Mouse (Mus musculus) limb, embryonic 13.5 days (tissue): Measurements from ENCODE around the gene Coro2b. TPM values are rescaled to one million over a fixed set of nuclear protein-coding genes. Genes with fewer than 3 reads are reported as not detected.
A peak's percentile ranks its signal among the peaks of the same experiment; 100 is the strongest.

ENCODE experiments used
- ATAC-seq: fragments of 200-750 bp; cut with Nextera tagmentation; 2 replicates; pipeline ENCODE4 v1.8.0; 2017; ENCODE audit warnings: low read depth, moderate number of reproducible peaks, moderate TSS enrichment; ENCODE audit not compliant: low FRiP score
- H3K27ac ChIP-seq: fragments of 300-500 bp; sonication (generic); 2 replicates; pipeline ENCODE4 v1.5.1; 2015; ENCODE audit warnings: inconsistent platforms, mild to moderate bottlenecking, moderate library complexity
- H3K27me3 ChIP-seq: fragments of 300-500 bp; sonication (generic); 2 replicates; pipeline ENCODE4 v1.6.1; 2015; ENCODE audit warnings: mild to moderate bottlenecking, inconsistent platforms
- H3K36me3 ChIP-seq: fragments of 300-500 bp; sonication (generic); 2 replicates; pipeline ENCODE4 v1.6.1; 2015; ENCODE audit warnings: inconsistent platforms, mild to moderate bottlenecking, moderate library complexity
- H3K4me1 ChIP-seq: fragments of 300-500 bp; sonication (generic); 2 replicates; pipeline ENCODE4 v1.6.1; 2015; ENCODE audit warnings: inconsistent platforms
- H3K4me2 ChIP-seq: fragments of 300-500 bp; sonication (generic); replicated peaks from 2 replicates; pipeline ENCODE4 v1.6.1; 2015; ENCODE audit warnings: inconsistent platforms, mild to moderate bottlenecking, moderate library complexity
- H3K4me3 ChIP-seq: fragments of 300-500 bp; sonication (generic); 2 replicates; pipeline ENCODE4 v1.5.1; 2015; ENCODE audit warnings: moderate library complexity, mild to moderate bottlenecking, inconsistent platforms
- H3K9ac ChIP-seq: fragments of 300-500 bp; sonication (generic); 2 replicates; pipeline ENCODE4 v1.6.1; 2015; ENCODE audit warnings: mild to moderate bottlenecking, inconsistent platforms
- H3K9me3 ChIP-seq: fragments of 300-500 bp; sonication (generic); 2 replicates; pipeline ENCODE4 v1.6.1; 2016; ENCODE audit warnings: inconsistent platforms
- WGBS: fragments of 180-500 bp; shearing (Covaris S2); methylation state at CpG from one replicate; pipeline ENCODE4 v1.1.7; 2015; 5-methylcytosine and 5-hydroxymethylcytosine counted together
- polyA plus RNA-seq: library from polyadenylated mRNA; unstranded; fragments of >200 nt; fragmentation: Nextera tagmentation; extraction: Ambion mirVana; gene quantifications from 2 replicates; pipeline ENCODE4 v1.2.1, GENCODE M21; 2015

The Coro2b gene
- polyA plus RNA-seq, 1 experiment from 2014 or later, result 8.5 TPM

- 0 out of 2 replicates have a peak overlapping the region, but pooled peaks have one; percentile 2 for H3K27ac ChIP-seq
- WGBS, result 82% methylated on average over 11 of the region's 11 CpGs
- no peak overlapping the region for H3K4me3 ChIP-seq
- no peaks in the 10 kb centered on the region for H3K36me3 ChIP-seq
- no peak for ATAC-seq
- H3K9ac ChIP-seq, result no peak overlapping the region
- H3K4me2 ChIP-seq, result no peak overlapping the region
- H3K9me3 ChIP-seq, result no peaks in the 10 kb centered on the region
- peaks cover 12% of the 10 kb centered on the region for H3K4me1 ChIP-seq
- no peaks in the 10 kb centered on the region for H3K27me3 ChIP-seq
Measured at GRCm38 (mm10) chr9:62506467-62507067, 30.3 kb downstream of the Coro2b start.

GRCm38 (mm10) chr9:62504129-62504528 is 32.7 kb downstream of the Coro2b start:
- Histone ChIP-seq H3K9ac (no peak overlapping the region), H3K4me3 (no peak overlapping the region), H3K9me3 (no peaks in the 10 kb centered on the region), H3K36me3 (no peaks in the 10 kb centered on the region), H3K4me2 (no peak overlapping the region), H3K4me1 (0 out of 2 replicates have a peak, but pooled peaks cover 3% of the 10 kb centered on the region), H3K27ac (no peak overlapping the region), H3K27me3 (no peaks in the 10 kb centered on the region)
- ATAC-seq, result no peak
- WGBS, result 73% methylated on average over 7 of the region's 7 CpGs

- H3K4me1 ChIP-seq, result peaks cover 5% of the 10 kb centered on the region
- no peaks in the 10 kb centered on the region for H3K27me3 ChIP-seq
- ATAC-seq, result no peak
- no peaks in the 10 kb centered on the region for H3K36me3 ChIP-seq
- H3K9ac ChIP-seq, result no peak overlapping the region
- H3K4me3 ChIP-seq, result no peak overlapping the region
- H3K9me3 ChIP-seq, result no peaks in the 10 kb centered on the region
- 79% methylated on average over 2 of the region's 2 CpGs for WGBS
- no peak overlapping the region for H3K27ac ChIP-seq
- no peak overlapping the region for H3K4me2 ChIP-seq
Measured at GRCm38 (mm10) chr9:62502361-62502760, 34.5 kb downstream of the Coro2b start.

GRCm38 (mm10) chr9:62501566-62501965 is 35.3 kb downstream of the Coro2b start:
- Histone ChIP-seq H3K27me3 (no peaks in the 10 kb centered on the region), H3K9me3 (no peaks in the 10 kb centered on the region), H3K4me3 (no peak overlapping the region), H3K9ac (no peak overlapping the region), H3K4me1 (peaks cover 7% of the 10 kb centered on the region), H3K4me2 (no peak overlapping the region), H3K36me3 (no peaks in the 10 kb centered on the region), H3K27ac (no peak overlapping the region)
- WGBS, result 89% methylated on average over 3 of the region's 3 CpGs
- ATAC-seq, result no peak

GRCm38 (mm10) chr9:62500007-62500406 is 36.8 kb downstream of the Coro2b start:
- H3K36me3 ChIP-seq, result no peaks in the 10 kb centered on the region
- H3K4me3 ChIP-seq, result no peak overlapping the region
- 76% methylated on average over 4 of the region's 4 CpGs for WGBS
- ATAC-seq, result no peak
- no peak overlapping the region for H3K27ac ChIP-seq
- no peaks in the 10 kb centered on the region for H3K27me3 ChIP-seq
- peaks cover 7% of the 10 kb centered on the region for H3K4me1 ChIP-seq
- no peak overlapping the region for H3K4me2 ChIP-seq
- H3K9ac ChIP-seq, result no peak overlapping the region
- H3K9me3 ChIP-seq, result no peaks in the 10 kb centered on the region

GRCm38 (mm10) chr9:62498945-62499344 is 37.9 kb downstream of the Coro2b start:
- Histone ChIP-seq H3K27me3 (no peaks in the 10 kb centered on the region), H3K36me3 (no peaks in the 10 kb centered on the region), H3K4me1 (peaks cover 7% of the 10 kb centered on the region), H3K9ac (no peak overlapping the region), H3K4me3 (no peak overlapping the region), H3K27ac (no peak overlapping the region), H3K4me2 (no peak overlapping the region), H3K9me3 (no peaks in the 10 kb centered on the region)
- no peak for ATAC-seq
- WGBS, result 88% methylated on average over 6 of the region's 6 CpGs

GRCm38 (mm10) chr9:62497135-62498092 is 39.4 kb downstream of the Coro2b start:
- Histone ChIP-seq H3K9me3 (no peaks in the 10 kb centered on the region), H3K9ac (no peak overlapping the region), H3K27ac (no peak overlapping the region), H3K4me1 (peaks cover 7% of the 10 kb centered on the region), H3K4me3 (no peak overlapping the region), H3K36me3 (no peaks in the 10 kb centered on the region), H3K4me2 (no peak overlapping the region), H3K27me3 (no peaks in the 10 kb centered on the region)
- ATAC-seq, result no peak
- WGBS, result 55% methylated on average over 18 of the region's 18 CpGs

- 73% methylated on average over 6 of the region's 6 CpGs for WGBS
- Histone ChIP-seq H3K9ac (no peak overlapping the region), H3K4me2 (no peak overlapping the region), H3K4me1 (peaks cover 4% of the 10 kb centered on the region), H3K27ac (no peak overlapping the region), H3K4me3 (no peak overlapping the region), H3K9me3 (no peaks in the 10 kb centered on the region), H3K27me3 (no peaks in the 10 kb centered on the region), H3K36me3 (no peaks in the 10 kb centered on the region)
- no peak for ATAC-seq
Measured at GRCm38 (mm10) chr9:62492306-62492990, 44.4 kb downstream of the Coro2b start.

GRCm38 (mm10) chr9:62491611-62492010 is 45.2 kb downstream of the Coro2b start:
- ATAC-seq, result no peak

GRCm38 (mm10) chr9:62491104-62491503 is 45.7 kb downstream of the Coro2b start:
- WGBS, result 61% methylated on average over 3 of the region's 3 CpGs
- ATAC-seq, result no peak

More at GRCm38 (mm10) chr9:62491611-62492010, 45.2 kb downstream of the Coro2b start:
- Histone ChIP-seq H3K27me3 (no peaks in the 10 kb centered on the region), H3K27ac (no peak overlapping the region), H3K9ac (no peak overlapping the region), H3K36me3 (no peaks in the 10 kb centered on the region), H3K4me3 (no peak overlapping the region), H3K9me3 (no peaks in the 10 kb centered on the region), H3K4me1 (no peaks in the 10 kb centered on the region), H3K4me2 (no peak overlapping the region)
- 86% methylated on average over 5 of the region's 5 CpGs for WGBS

GRCm38 (mm10) chr9:62484107-62484506 is 52.7 kb downstream of the Coro2b start:
- Histone ChIP-seq H3K27ac (no peak overlapping the region), H3K4me2 (no peak overlapping the region), H3K4me1 (0 out of 2 replicates have a peak, but pooled peaks cover 2% of the 10 kb centered on the region), H3K9me3 (no peaks in the 10 kb centered on the region), H3K36me3 (no peaks in the 10 kb centered on the region), H3K4me3 (no peak overlapping the region), H3K27me3 (no peaks in the 10 kb centered on the region), H3K9ac (no peak overlapping the region)
- ATAC-seq, result no peak
- 33% methylated on average over 4 of the region's 4 CpGs for WGBS

More at GRCm38 (mm10) chr9:62491104-62491503, 45.7 kb downstream of the Coro2b start:
- no peak overlapping the region for H3K4me3 ChIP-seq
- no peak overlapping the region for H3K4me2 ChIP-seq
- H3K9ac ChIP-seq, result no peak overlapping the region
- no peaks in the 10 kb centered on the region for H3K27me3 ChIP-seq
- H3K9me3 ChIP-seq, result no peaks in the 10 kb centered on the region
- no peaks in the 10 kb centered on the region for H3K36me3 ChIP-seq
- H3K27ac ChIP-seq, result no peak overlapping the region
- no peaks in the 10 kb centered on the region for H3K4me1 ChIP-seq

GRCm38 (mm10) chr9:62482788-62483187 is 54.1 kb downstream of the Coro2b start:
- 86% methylated on average over 3 of the region's 3 CpGs for WGBS
- H3K4me2 ChIP-seq, result no peak overlapping the region
- H3K36me3 ChIP-seq, result no peaks in the 10 kb centered on the region
- no peaks in the 10 kb centered on the region for H3K27me3 ChIP-seq
- H3K4me3 ChIP-seq, result no peak overlapping the region
- 0 out of 2 replicates have a peak, but pooled peaks cover 4% of the 10 kb centered on the region for H3K4me1 ChIP-seq
- no peak for ATAC-seq
- no peak overlapping the region for H3K27ac ChIP-seq
- no peak overlapping the region for H3K9ac ChIP-seq
- no peaks in the 10 kb centered on the region for H3K9me3 ChIP-seq
